Mouse (Mus musculus) brain, embryonic 14.5 days (tissue): ENCODE results near the gene Tent5c.

ENCODE experiments used
- CTCF ChIP-seq: fragments of 200-500 bp; IDR thresholded peaks from 2 replicates; pipeline ENCODE4 v1.5.1; 2012; ENCODE audit warnings: inconsistent platforms, mild to moderate bottlenecking, moderate library complexity, borderline replicate concordance; ENCODE audit not compliant: insufficient read depth, insufficient read length; ENCODE audit errors: extremely low read depth
- POLR2A ChIP-seq: fragments of 200-500 bp; IDR thresholded peaks from 2 replicates; pipeline ENCODE4 v1.6.1; 2012; ENCODE audit warnings: mild to moderate bottlenecking, inconsistent platforms, borderline replicate concordance; ENCODE audit not compliant: poor library complexity, insufficient read depth, insufficient read length, severe bottlenecking; ENCODE audit errors: extremely low read depth

GRCm38 (mm10) chr3:100474950-100475472 is 14.1 kb downstream of the Tent5c start:
- TF ChIP-seq POLR2A (no peak), CTCF (no peak)
